Mouse (Mus musculus): ENCODE data around the gene Prpf8.
A peak's percentile ranks its signal among the peaks of the same experiment; 100 is the strongest.
"Not testable (repeated sequence)": the region's sequence is repeated elsewhere in the genome, so short reads cannot be mapped to it uniquely, and the experiment has no call there.

Gene Prpf8

GRCm38 (mm10) chr11:75535106-75535795, 48.6 kb downstream of the Prpf8 start:
- peak; percentile 27 for DNase-seq

GRCm38 (mm10) chr11:75536255-75537024, 49.8 kb downstream of the Prpf8 start:
- DNase-seq = peak; percentile 35

- DNase-seq = peak; percentile 33
Measured at GRCm38 (mm10) chr11:75537025-75537414, 50.4 kb downstream of the Prpf8 start.

GRCm38 (mm10) chr11:75537491-75538183, 51.0 kb downstream of the Prpf8 start:
- DNase-seq = peak; percentile 74

- no peak for DNase-seq
Measured at GRCm38 (mm10) chr11:75538184-75538969, 51.8 kb downstream of the Prpf8 start.

- DNase-seq = peak; percentile 50
Measured at GRCm38 (mm10) chr11:75538970-75539299, 52.3 kb downstream of the Prpf8 start.

GRCm38 (mm10) chr11:75540209-75540608, 53.6 kb downstream of the Prpf8 start:
- DNase-seq = no peak

GRCm38 (mm10) chr11:75540710-75541581, 54.3 kb downstream of the Prpf8 start:
- DNase-seq = peak; percentile 57

GRCm38 (mm10) chr11:75544713-75545112, 58.1 kb downstream of the Prpf8 start:
- DNase-seq = no peak

GRCm38 (mm10) chr11:75546057-75546456, 59.4 kb downstream of the Prpf8 start:
- DNase-seq = no peak

- no peak for DNase-seq
Measured at GRCm38 (mm10) chr11:75549658-75550111, 63.1 kb downstream of the Prpf8 start.

GRCm38 (mm10) chr11:75550200-75550946, 63.8 kb downstream of the Prpf8 start:
- DNase-seq = no peak

- DNase-seq = no peak
Measured at GRCm38 (mm10) chr11:75551321-75551720, 64.7 kb downstream of the Prpf8 start.

- DNase-seq = no peak
Measured at GRCm38 (mm10) chr11:75551961-75552441, 65.4 kb downstream of the Prpf8 start.

- no peak for DNase-seq
Measured at GRCm38 (mm10) chr11:75552906-75553482, 66.4 kb downstream of the Prpf8 start.

GRCm38 (mm10) chr11:75556006-75556405, 69.4 kb downstream of the Prpf8 start:
- not testable (repeated sequence) for DNase-seq

GRCm38 (mm10) chr11:75557142-75557541, 70.5 kb downstream of the Prpf8 start:
- DNase-seq = no peak

- DNase-seq = peak; percentile 66
Measured at GRCm38 (mm10) chr11:75558101-75558500, 71.5 kb downstream of the Prpf8 start.

All from thymus, postnatal 25 days (tissue).